In the genomic region with DNA sequence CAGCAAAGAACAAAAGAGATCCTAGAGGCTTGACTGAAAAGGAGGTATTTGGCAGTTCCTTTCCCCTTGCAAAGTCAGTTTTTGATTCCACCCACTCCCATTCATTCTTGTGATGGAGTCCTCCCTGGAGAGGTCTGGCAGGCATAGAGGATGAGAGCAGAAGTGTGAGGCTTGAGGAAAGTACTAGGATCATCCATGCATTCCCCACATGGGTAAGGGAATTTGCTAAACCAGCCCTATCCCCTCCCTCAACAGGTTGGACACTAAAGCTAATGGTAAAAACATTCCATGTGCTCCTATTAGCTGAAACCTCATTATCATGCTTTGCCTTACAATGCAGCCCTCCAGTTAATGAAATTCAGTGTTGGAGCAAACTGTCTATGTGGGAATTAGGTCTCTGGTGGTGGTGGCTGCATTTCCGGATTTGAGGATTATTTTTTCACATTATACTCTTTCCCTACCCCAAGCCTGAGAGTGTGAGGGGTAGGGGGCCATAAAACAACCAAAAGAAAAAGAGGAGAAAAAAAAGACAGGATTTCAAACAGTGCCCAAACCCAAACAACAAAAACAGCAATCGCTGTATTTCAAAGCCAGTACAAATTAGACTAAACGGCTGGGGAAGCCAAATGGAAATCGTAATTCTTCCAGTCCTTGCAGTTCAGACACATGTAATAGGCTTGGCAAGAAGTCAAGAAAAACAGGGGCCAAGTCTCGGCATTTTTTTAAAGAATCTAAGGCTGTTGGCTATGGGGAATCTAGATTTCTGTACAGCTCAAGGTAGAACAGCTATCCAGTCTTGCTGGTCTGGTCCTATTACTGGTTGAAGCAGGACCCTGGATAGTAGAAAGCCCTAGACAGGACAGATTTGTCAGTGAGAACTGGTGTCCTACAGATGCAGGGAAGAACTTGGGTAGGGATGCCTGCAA, we compare ENCODE assay signal across 12 mouse cellular contexts.
DNase-seq lines count a peak whose midpoint lies in the region; ATAC-seq and TF ChIP-seq lines count a peak whose summit lies in the region.
"Had no signal": no experiment of that assay in that cellular context is flagged by ENCODE, and none has a peak within 500 bp of the region (broad histone marks: within the 10 kb centered on the region; RNA-seq: fewer than 3 reads in every experiment).

No protein-coding gene starts in this region.

- no peak overlapping the region for H3K9ac ChIP-seq in embryonic facial prominence, embryonic 14.5 days (ENCODE audit: low read depth, low read length)
- no peak overlapping the region for H3K9ac ChIP-seq in lung, postnatal 0 days (replicated peaks; ENCODE audit: low read depth)
- H3K9ac ChIP-seq: liver, embryonic 14.5 days had no signal

- ATAC-seq in embryonic facial prominence, embryonic 14.5 days (ENCODE audit: low read depth) = no peak
- ATAC-seq in lung, postnatal 0 days = no peak
- ATAC-seq in granulocyte monocyte progenitor cell, adult 5-6 weeks (replicated peaks; ENCODE audit: poor library complexity, severe bottlenecking) = no peak

- no peaks in the 10 kb centered on the region for H3K4me1 ChIP-seq in embryonic facial prominence, embryonic 14.5 days (ENCODE audit: control insufficient read depth, insufficient read depth, low read length)
- H3K4me1 ChIP-seq in embryonic facial prominence, embryonic 10.5 days = no peaks in the 10 kb centered on the region
- no peaks in the 10 kb centered on the region for H3K4me1 ChIP-seq in lung, postnatal 0 days (ENCODE audit: insufficient read depth, low read depth, low read length)

- no peak for TF ChIP-seq EP300 in lung, postnatal 0 days (IDR thresholded peaks at IDR 0.05)

- H3K9me3 ChIP-seq in embryonic facial prominence, embryonic 14.5 days (ENCODE audit: control insufficient read depth, low read length) = no peaks in the 10 kb centered on the region
- no peaks in the 10 kb centered on the region for H3K9me3 ChIP-seq in embryonic facial prominence, embryonic 10.5 days
- no peaks in the 10 kb centered on the region for H3K9me3 ChIP-seq in lung, postnatal 0 days (ENCODE audit: low read length)

- H3K27ac ChIP-seq in embryonic facial prominence, embryonic 14.5 days (replicated peaks; ENCODE audit: low read depth, low read length) = no peak overlapping the region
- H3K27ac ChIP-seq in embryonic facial prominence, embryonic 10.5 days (replicated peaks) = no peak overlapping the region
- H3K27ac ChIP-seq in lung, postnatal 0 days (ENCODE audit: low read length) = no peak overlapping the region
- H3K27ac ChIP-seq: liver, embryonic 14.5 days had no signal

- peak; percentile 70 for DNase-seq in embryonic facial prominence, embryonic 14.5 days (ENCODE audit: low spot score)
- DNase-seq in embryonic facial prominence, embryonic 10.5 days (ENCODE audit: low spot score) = no peak
- DNase-seq in lung, postnatal 0 days (ENCODE audit: low spot score) = peak; percentile 18
- no peak for DNase-seq in lung, postnatal 36 days
- peak; percentile 29 for DNase-seq in embryo, embryonic 11.5 days (ENCODE audit: low read depth, low spot score)
- peak; percentile 23 for DNase-seq in mesoderm, embryonic 11.5 days (ENCODE audit: low read depth, low spot score)
- no peak for DNase-seq in spleen, postnatal 14 days (ENCODE audit: low spot score in 2 of 2)
- DNase-seq: cerebellum, adult 11-12 months; layer of hippocampus, postnatal 36 days; right cerebral cortex, adult 18-20 months had no signal

- no peak overlapping the region for H3K4me2 ChIP-seq in embryonic facial prominence, embryonic 14.5 days (ENCODE audit: low read depth, low read length)
- H3K4me2 ChIP-seq in lung, postnatal 0 days (replicated peaks; ENCODE audit: low read depth, low read length) = no peak overlapping the region

- no peaks in the 10 kb centered on the region for H3K27me3 ChIP-seq in embryonic facial prominence, embryonic 14.5 days (replicated peaks; ENCODE audit: control insufficient read depth, insufficient read depth, low read length)
- H3K27me3 ChIP-seq in embryonic facial prominence, embryonic 10.5 days (replicated peaks; ENCODE audit: low read depth, poor library complexity, severe bottlenecking) = no peaks in the 10 kb centered on the region
- no peaks in the 10 kb centered on the region for H3K27me3 ChIP-seq in lung, postnatal 0 days (replicated peaks; ENCODE audit: insufficient read depth, low read length)

- H3K36me3 ChIP-seq in embryonic facial prominence, embryonic 14.5 days (ENCODE audit: control insufficient read depth, insufficient read depth, low read length) = no peaks in the 10 kb centered on the region
- H3K36me3 ChIP-seq in embryonic facial prominence, embryonic 10.5 days (replicated peaks) = no peaks in the 10 kb centered on the region
- H3K36me3 ChIP-seq in lung, postnatal 0 days (ENCODE audit: insufficient read depth, low read length) = no peaks in the 10 kb centered on the region

- no peak for TF ChIP-seq CTCF in lung, postnatal 0 days (IDR thresholded peaks at IDR 0.05)

- WGBS in embryonic facial prominence, embryonic 14.5 days = 39% methylated on average over 5 of the region's 5 CpGs
- 84% methylated on average over 5 of the region's 5 CpGs for WGBS in embryonic facial prominence, embryonic 10.5 days
- WGBS in lung, postnatal 0 days = 46% methylated on average over 5 of the region's 5 CpGs

- no peak overlapping the region for H3K4me3 ChIP-seq in embryonic facial prominence, embryonic 14.5 days (ENCODE audit: low read depth, low read length)
- H3K4me3 ChIP-seq in embryonic facial prominence, embryonic 10.5 days = no peak overlapping the region
- no peak overlapping the region for H3K4me3 ChIP-seq in lung, postnatal 0 days (ENCODE audit: low read depth, low read length)

Comparison
In these comparisons a context has a peak if more than half of its experiments do, and no peak if none do; other contexts are left out.
1. DNase-seq: peak in embryonic facial prominence, embryonic 14.5 days (single experiment), lung, postnatal 0 days (single experiment), embryo, embryonic 11.5 days (single experiment) and mesoderm, embryonic 11.5 days (single experiment); none in embryonic facial prominence, embryonic 10.5 days (single experiment), lung, postnatal 36 days (single experiment) and spleen, postnatal 14 days (0 of 2).